Comparison of ENCODE assay signal across 7 mouse cellular contexts in genomic region chr6:116674283-116674886, GRCm38 (mm10). TPM values are rescaled to one million over a fixed set of nuclear protein-coding genes. Genes with fewer than 3 reads are reported as not detected.
A peak's percentile ranks its signal among the peaks of the same experiment; 100 is the strongest.
DNase-seq lines count a peak whose midpoint lies in the region; ATAC-seq and TF ChIP-seq lines count a peak whose summit lies in the region.

No protein-coding gene starts in this region.

- peak overlapping the region; percentile 87 for H3K4me2 ChIP-seq in forebrain, embryonic 14.5 days (ENCODE audit: low read length)
- H3K4me2 ChIP-seq in liver, embryonic 11.5 days, result peak overlapping the region; percentile 96
- peak overlapping the region; percentile 98 for H3K4me2 ChIP-seq in stomach, embryonic 15.5 days

- H3K9me3 ChIP-seq in forebrain, embryonic 14.5 days (replicated peaks; ENCODE audit: control insufficient read depth, low read length), result no peaks in the 10 kb centered on the region
- H3K9me3 ChIP-seq in liver, embryonic 11.5 days (ENCODE audit: control insufficient read depth, low read length), result no peaks in the 10 kb centered on the region
- no peaks in the 10 kb centered on the region for H3K9me3 ChIP-seq in stomach, embryonic 15.5 days

- H3K27ac ChIP-seq in spleen, adult 2 months (ENCODE audit: insufficient read depth, low read length), result peak overlapping the region; percentile 90
- peak overlapping the region; percentile 9; the same call in 1 of the 2 replicates for H3K27ac ChIP-seq in forebrain, embryonic 14.5 days (ENCODE audit: low read depth, low read length)
- H3K27ac ChIP-seq in liver, embryonic 11.5 days (ENCODE audit: low read depth, low read length), result no peak overlapping the region
- H3K27ac ChIP-seq in stomach, embryonic 15.5 days, result peak overlapping the region; percentile 80

- H3K27me3 ChIP-seq in spleen, adult 2 months (ENCODE audit: control insufficient read depth, insufficient read depth, low read length), result no peaks in the 10 kb centered on the region
- no peaks in the 10 kb centered on the region for H3K27me3 ChIP-seq in forebrain, embryonic 14.5 days (replicated peaks; ENCODE audit: control insufficient read depth, insufficient read depth, low read length)
- no peaks in the 10 kb centered on the region for H3K27me3 ChIP-seq in liver, embryonic 11.5 days (replicated peaks; ENCODE audit: control insufficient read depth, insufficient read depth, low read length)
- H3K27me3 ChIP-seq in stomach, embryonic 15.5 days (replicated peaks), result no peaks in the 10 kb centered on the region

- no peak for ATAC-seq in forebrain, embryonic 14.5 days
- peak; percentile 41 for ATAC-seq in liver, embryonic 11.5 days (replicated peaks; ENCODE audit: low FRiP score)
- no peak for ATAC-seq in stomach, embryonic 15.5 days (ENCODE audit: insufficient read depth, low FRiP score, low read depth)

- no peak for TF ChIP-seq CTCF in spleen, adult 2 months (IDR thresholded peaks at IDR 0.05; ENCODE audit: extremely low read depth, insufficient read depth, insufficient read length, insufficient replicate concordance)

- peak overlapping the region; percentile 74 for H3K4me3 ChIP-seq in spleen, adult 2 months (ENCODE audit: extremely low read depth, insufficient read depth, insufficient read length)
- H3K4me3 ChIP-seq in forebrain, embryonic 14.5 days (ENCODE audit: low read depth, low read length), result peak overlapping the region; percentile 49
- peak overlapping the region; percentile 58 for H3K4me3 ChIP-seq in liver, embryonic 11.5 days (ENCODE audit: low read depth, low read length)
- H3K4me3 ChIP-seq in stomach, embryonic 15.5 days (replicated peaks), result peak overlapping the region; percentile 52

- H3K4me1 ChIP-seq in spleen, adult 2 months (ENCODE audit: control insufficient read depth, insufficient read depth, insufficient read length), result peaks cover 40% of the 10 kb centered on the region
- H3K4me1 ChIP-seq in forebrain, embryonic 14.5 days (ENCODE audit: control insufficient read depth, insufficient read depth, low read length), result peaks cover 24% of the 10 kb centered on the region
- H3K4me1 ChIP-seq in liver, embryonic 11.5 days (replicated peaks; ENCODE audit: control insufficient read depth, insufficient read depth, low read length), result peaks cover 14% of the 10 kb centered on the region
- H3K4me1 ChIP-seq in stomach, embryonic 15.5 days, result peaks cover 34% of the 10 kb centered on the region

- peak in 1 of 2 experiments; percentile 47 for DNase-seq in spleen, adult 2 months (ENCODE audit: low read depth in 1 of 2, low spot score in 2 of 2)
- DNase-seq in spleen, postnatal 4 days (ENCODE audit: low spot score in 2 of 2), result no peak
- DNase-seq in forebrain, embryonic 14.5 days (ENCODE audit: low spot score), result no peak
- no peak for DNase-seq in liver, embryonic 11.5 days (ENCODE audit: low spot score)
- no peak for DNase-seq in urinary bladder, postnatal 36 days (ENCODE audit: low spot score in 2 of 2)
- DNase-seq in cerebellum, postnatal 25 days, result no peak

- H3K36me3 ChIP-seq in spleen, adult 2 months (ENCODE audit: control insufficient read depth, insufficient read depth, low read length), result no peaks in the 10 kb centered on the region
- no peaks in the 10 kb centered on the region for H3K36me3 ChIP-seq in forebrain, embryonic 14.5 days (ENCODE audit: control insufficient read depth, insufficient read depth, low read length)
- H3K36me3 ChIP-seq in liver, embryonic 11.5 days (ENCODE audit: control insufficient read depth, insufficient read depth, low read length), result no peaks in the 10 kb centered on the region
- no peaks in the 10 kb centered on the region for H3K36me3 ChIP-seq in stomach, embryonic 15.5 days

- whole genome bisulfite sequencing in spleen, adult 2 months, result 13% methylated on average over 16 of the region's 16 CpGs
- whole genome bisulfite sequencing in forebrain, embryonic 14.5 days, result 17% methylated on average over 16 of the region's 16 CpGs
- WGBS in liver, embryonic 11.5 days, result 19% methylated on average over 16 of the region's 16 CpGs
- WGBS in stomach, embryonic 15.5 days, result 20% methylated on average over 16 of the region's 16 CpGs

- TF ChIP-seq POLR2A in spleen, adult 2 months (IDR thresholded peaks at IDR 0.05; ENCODE audit: low read depth, low read length), result no peak

- H3K9ac ChIP-seq in forebrain, embryonic 14.5 days (ENCODE audit: low read length), result peak overlapping the region; percentile 59
- peak overlapping the region; percentile 47; the same call in 1 of the 2 replicates for H3K9ac ChIP-seq in liver, embryonic 11.5 days (ENCODE audit: low read depth, low read length)
- H3K9ac ChIP-seq in stomach, embryonic 15.5 days, result 0 out of 2 replicates have a peak overlapping the region, but pooled peaks have one; percentile 16

RNA-seq across cellular contexts. Expression of gene Rassf4, which starts 0.6 kb away (rescaled TPM):
- 19.4 and 23.5 TPM in 2 replicates for polyA plus RNA-seq in spleen, adult 2 months (2012; rRNA removed)
- polyA plus RNA-seq in forebrain, embryonic 14.5 days (2014; fragmentation: Nextera tagmentation; extraction: Ambion mirVana), result 12.7 and 13.8 TPM in 2 replicates
- 4.8 and 4.9 TPM in 2 replicates for polyA plus RNA-seq in liver, embryonic 11.5 days (2014; fragmentation: Nextera tagmentation; extraction: Ambion mirVana)
- polyA plus RNA-seq in stomach, embryonic 15.5 days (2015; fragmentation: Nextera tagmentation; extraction: Ambion mirVana), result 10.1 and 10.6 TPM in 2 replicates

RNA-seq across cellular contexts. Expression of gene Depp1, which starts 24.0 kb away (rescaled TPM):
- 2.5 and 2.6 TPM in 2 replicates for polyA plus RNA-seq in spleen, adult 2 months (2012; rRNA removed)
- polyA plus RNA-seq in forebrain, embryonic 14.5 days (2014; fragmentation: Nextera tagmentation; extraction: Ambion mirVana), result 6.6 and 7.1 TPM in 2 replicates
- polyA plus RNA-seq in liver, embryonic 11.5 days (2014; fragmentation: Nextera tagmentation; extraction: Ambion mirVana), result 5.3 and 6.1 TPM in 2 replicates
- 32.2 and 33.7 TPM in 2 replicates for polyA plus RNA-seq in stomach, embryonic 15.5 days (2015; fragmentation: Nextera tagmentation; extraction: Ambion mirVana)

RNA-seq across cellular contexts. Expression of gene Tmem72, which starts 42.3 kb away (rescaled TPM):
- polyA plus RNA-seq in spleen, adult 2 months (2012; rRNA removed), result 0.01 TPM in 2 replicates
- polyA plus RNA-seq in forebrain, embryonic 14.5 days (2014; fragmentation: Nextera tagmentation; extraction: Ambion mirVana), result 0.80 and 0.83 TPM in 2 replicates
- polyA plus RNA-seq in liver, embryonic 11.5 days (2014; fragmentation: Nextera tagmentation; extraction: Ambion mirVana), result 0.01 and 0.03 TPM in 2 replicates
- 0.05 and 0.06 TPM in 2 replicates for polyA plus RNA-seq in stomach, embryonic 15.5 days (2015; fragmentation: Nextera tagmentation; extraction: Ambion mirVana)

RNA-seq across cellular contexts. Expression of gene Zfp422, which starts 45.6 kb away (rescaled TPM):
- polyA plus RNA-seq in spleen, adult 2 months (2012; rRNA removed), result 5.9 and 7.2 TPM in 2 replicates
- polyA plus RNA-seq in forebrain, embryonic 14.5 days (2014; fragmentation: Nextera tagmentation; extraction: Ambion mirVana), result 258 and 271 TPM in 2 replicates
- polyA plus RNA-seq in liver, embryonic 11.5 days (2014; fragmentation: Nextera tagmentation; extraction: Ambion mirVana), result 92.5 and 98.5 TPM in 2 replicates
- 132 and 135 TPM in 2 replicates for polyA plus RNA-seq in stomach, embryonic 15.5 days (2015; fragmentation: Nextera tagmentation; extraction: Ambion mirVana)
